Mouse (Mus musculus) left cerebral cortex, adult 18-20 months (tissue): ENCODE data around the gene Dbp. TPM values are rescaled to one million over a fixed set of nuclear protein-coding genes. Genes with fewer than 3 reads are reported as not detected.
"Not testable (repeated sequence)": the region's sequence is repeated elsewhere in the genome, so short reads cannot be mapped to it uniquely, and the experiment has no call there.

ENCODE experiments used
- DNase-seq, 2 experiments: peaks; one replicate each; pipeline ENCODE4 v3.0.0; 2021 to 2022; ENCODE audit warnings: low spot score in 2 of 2, mixed read lengths in 1 of 2
- long read RNA-seq, 2 experiments: library from polyadenylated mRNA; stranded (forward); transcript quantifications; one replicate each; pipeline ENCODE4 v2.0.0; 2021
- total RNA-seq, 2 experiments: library from RNA; stranded (reverse); gene quantifications; 2 replicates each; pipeline ENCODE4 v1.2.3; 2021

Dbp gene
- 10 to 100 TPM; 63.1 to 84.6 TPM for total RNA-seq
- long read RNA-seq, experiment 1, transcript Dbp-205 (2 exons, 1,732 nt), result minor isoform, 5 of 95 reads
- long read RNA-seq, experiment 1, transcript Dbp-201 (4 exons, 1,837 nt), result major isoform, 87 of 95 reads
- long read RNA-seq, experiment 1, partial matches to known transcripts, result 0 of 95 reads
- long read RNA-seq, experiment 1, other reads (novel, unspliced or antisense), result 2 of 95 reads
- long read RNA-seq, experiment 2, transcript Dbp-201 (4 exons, 1,837 nt), result major isoform, 69 of 77 reads
- long read RNA-seq, experiment 2, transcript Dbp-205 (2 exons, 1,732 nt), result minor isoform, 5 of 77 reads
- long read RNA-seq, experiment 2, partial matches to known transcripts, result 0 of 77 reads
- long read RNA-seq, experiment 2, other reads (novel, unspliced or antisense), result 1 of 77 reads

DNA sequence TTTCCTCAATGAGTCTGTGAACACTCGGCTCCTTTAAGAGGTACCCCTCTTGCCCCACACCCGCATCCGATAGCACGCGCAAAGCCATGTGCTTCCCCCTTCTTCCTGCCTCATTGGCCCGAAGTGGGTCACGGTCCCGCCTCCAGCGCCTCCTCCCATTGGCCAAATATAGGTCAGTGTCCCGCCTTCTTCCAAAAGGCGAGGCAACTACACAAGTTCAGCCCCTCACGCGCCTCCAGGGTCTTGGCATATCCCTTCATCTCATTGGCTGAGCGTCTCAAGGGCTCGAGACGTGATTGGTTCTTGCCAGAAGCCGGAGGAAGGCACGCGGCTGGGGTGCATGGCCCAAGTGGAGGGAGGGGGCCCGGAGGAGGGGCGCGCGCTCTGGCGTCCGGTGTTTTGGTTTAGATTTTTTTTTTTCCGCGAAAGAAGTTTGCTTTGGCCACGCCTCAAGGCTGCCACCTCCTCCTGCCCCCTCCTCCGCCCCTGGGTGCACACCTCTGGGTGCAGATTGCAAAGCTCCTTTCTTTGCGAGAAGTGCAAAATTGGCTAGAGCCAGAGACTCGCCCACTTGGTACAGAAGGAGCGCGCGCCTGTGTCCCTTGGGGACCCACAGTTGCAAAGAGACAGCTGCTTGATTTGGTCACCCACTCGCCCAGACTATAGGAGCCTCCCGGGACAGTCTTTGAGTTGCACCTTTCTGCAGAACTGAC lies at the start of gene Dbp:
Gene Dbp, plus strand, starts transcription at position 359 of the 713 bp plus-strand sequence.
- DNase-seq, result peak; percentile 99

DNA sequence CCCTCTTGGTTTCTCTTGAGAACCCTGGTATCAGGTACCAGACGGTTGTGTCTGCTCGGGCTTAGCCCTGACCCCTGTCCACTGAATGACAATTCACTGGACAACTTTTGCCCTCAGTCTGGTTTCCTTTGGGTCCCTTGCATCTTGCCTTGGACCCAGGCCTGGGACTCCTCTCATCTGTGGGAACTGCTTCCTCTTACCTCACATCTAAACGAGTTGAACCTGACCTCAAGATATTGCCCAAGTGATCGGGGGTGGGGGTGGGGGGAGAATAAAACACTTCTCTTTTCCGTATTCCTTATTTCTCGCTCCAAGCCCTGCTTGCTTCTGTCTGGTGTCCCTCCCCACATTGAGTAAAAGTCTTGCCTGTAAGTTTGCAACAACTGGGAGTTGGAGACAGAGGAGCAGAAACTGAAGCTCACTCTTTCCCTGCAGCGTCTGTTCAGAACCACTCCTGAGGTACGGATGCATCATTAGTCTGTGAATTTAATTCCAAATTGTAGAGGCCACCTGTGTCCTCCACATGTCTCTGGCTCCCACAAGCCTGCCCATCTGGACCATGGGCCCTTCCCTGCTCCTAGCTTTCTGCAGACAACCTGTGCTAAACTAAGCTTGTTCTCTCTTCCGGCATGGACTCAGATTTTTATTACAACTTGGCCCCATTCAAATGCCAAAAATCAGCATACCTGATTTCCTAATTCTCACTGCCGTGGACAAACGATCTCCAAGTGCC lies 44.0 kb upstream of the Dbp start:
- DNase-seq, result no peak

DNA sequence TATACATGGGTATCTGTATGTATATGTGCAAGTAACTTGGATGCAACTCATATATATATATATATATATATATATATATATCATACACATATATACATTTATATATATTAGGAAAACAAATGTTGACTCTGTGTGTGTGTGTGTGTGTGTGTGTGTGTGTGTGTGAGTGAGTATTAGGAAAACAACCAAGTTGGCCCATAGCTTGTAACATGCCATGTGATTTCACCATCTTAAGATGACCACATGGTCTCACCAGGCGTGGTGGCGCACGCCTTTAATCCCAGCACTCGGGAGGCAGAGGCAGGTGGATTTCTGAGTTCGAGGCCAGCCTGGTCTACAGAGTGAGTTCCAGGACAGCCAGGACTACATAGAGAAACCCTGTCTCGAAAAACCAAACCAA lies 43.2 kb upstream of the Dbp start:
- DNase-seq, result not testable (repeated sequence)

DNA sequence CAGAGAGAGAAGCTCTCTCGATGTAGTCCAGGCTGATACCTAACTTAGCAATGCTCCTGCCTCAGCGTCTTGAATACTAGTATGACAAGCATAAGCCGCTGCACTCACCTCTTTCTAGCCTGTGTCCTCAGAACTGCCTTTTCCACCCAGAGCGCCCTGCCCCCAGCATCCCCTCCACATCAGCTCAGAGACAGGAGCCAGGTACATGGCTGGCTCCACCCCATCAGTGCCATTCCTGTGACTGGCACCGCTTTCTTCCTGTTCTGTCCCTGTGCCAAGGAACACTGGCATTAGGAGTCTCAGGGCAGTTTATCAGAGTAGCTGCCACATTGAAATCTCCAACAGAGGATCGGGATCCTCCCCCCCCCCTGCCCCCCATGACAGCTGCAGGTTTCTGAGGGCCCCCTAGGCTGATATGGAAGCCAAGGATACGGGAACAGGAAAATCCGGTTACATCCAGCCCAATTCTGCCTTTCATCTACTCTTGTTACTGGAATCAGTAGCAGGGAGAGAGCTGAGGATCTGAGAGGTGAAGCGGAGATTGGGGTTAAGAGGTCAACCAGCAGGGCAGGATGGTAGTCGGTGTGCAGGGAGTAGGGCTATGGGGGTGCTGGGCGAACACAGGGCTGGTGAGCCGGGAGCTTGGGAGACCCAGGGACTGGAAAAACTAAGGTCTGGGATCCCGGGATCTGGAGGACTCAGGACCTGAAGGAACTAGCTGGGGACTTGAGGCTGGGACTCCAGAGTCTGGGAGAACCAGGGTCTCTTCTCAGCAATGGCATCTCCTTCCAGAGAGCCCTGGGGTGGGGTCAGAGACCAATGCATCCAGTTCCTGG lies 39.4 kb upstream of the Dbp start:
- no peak for DNase-seq

DNA sequence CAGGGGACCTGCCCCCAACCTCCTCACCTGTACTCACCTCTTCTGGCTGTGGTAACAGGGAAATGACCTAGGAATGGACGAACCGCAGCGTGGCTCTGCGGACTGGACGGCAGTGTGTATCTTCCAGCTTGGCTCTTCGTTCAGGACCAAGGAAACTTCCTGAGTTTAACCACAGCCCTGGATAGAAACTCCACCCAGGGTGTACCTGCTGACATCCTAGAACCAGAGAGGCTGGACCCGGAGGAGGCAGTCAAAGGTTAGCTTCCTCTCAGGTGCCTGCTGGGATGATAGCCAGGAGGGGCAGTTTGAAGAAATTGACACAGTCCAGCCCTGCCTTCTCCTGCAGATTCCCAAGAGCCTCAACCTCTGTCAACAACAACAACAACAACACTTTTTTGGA lies 38.7 kb upstream of the Dbp start, which contains the start of gene Fut2:
Gene Fut2, minus strand, starts transcription at position 234 of the 400 bp plus-strand sequence.
- DNase-seq, result no peak

DNA sequence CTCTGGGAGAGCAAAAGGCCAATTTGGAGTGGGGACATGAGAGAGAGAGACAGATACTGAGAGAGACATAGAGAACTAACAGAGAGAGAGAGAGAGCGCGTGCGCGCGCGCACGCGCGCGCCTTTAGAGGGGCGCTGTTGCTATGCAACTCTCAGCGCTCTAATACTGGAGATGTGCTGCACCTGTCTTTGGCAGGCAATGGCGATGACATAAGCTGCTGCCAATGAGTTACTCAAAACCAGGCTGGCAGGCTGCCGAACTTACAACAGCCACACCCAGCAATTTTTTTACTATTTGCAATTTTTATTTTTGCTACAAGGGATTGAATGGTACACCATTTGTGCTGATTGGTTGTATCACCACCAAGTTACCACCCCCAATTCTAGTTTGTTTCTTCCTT lies 37.1 kb upstream of the Dbp start:
- no peak for DNase-seq

DNA sequence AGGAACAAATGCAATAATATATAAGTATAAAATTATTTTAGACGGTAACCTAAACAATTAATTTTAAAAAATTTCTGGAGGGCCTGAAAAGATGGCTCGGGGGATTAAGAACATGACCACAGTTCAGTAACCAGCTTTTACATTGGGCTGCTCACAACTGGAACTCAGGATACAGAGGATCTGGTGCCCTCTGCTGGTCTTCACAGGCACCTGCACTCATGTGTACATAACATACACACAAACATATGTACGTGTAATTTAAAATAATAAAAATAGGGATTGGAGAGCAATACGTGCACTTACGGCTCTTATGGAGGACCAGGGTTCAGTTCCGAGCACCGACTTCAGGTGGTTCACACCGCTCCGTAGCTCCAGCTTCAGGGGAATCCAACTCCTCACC lies 36.0 kb upstream of the Dbp start:
- DNase-seq, result no peak

DNA sequence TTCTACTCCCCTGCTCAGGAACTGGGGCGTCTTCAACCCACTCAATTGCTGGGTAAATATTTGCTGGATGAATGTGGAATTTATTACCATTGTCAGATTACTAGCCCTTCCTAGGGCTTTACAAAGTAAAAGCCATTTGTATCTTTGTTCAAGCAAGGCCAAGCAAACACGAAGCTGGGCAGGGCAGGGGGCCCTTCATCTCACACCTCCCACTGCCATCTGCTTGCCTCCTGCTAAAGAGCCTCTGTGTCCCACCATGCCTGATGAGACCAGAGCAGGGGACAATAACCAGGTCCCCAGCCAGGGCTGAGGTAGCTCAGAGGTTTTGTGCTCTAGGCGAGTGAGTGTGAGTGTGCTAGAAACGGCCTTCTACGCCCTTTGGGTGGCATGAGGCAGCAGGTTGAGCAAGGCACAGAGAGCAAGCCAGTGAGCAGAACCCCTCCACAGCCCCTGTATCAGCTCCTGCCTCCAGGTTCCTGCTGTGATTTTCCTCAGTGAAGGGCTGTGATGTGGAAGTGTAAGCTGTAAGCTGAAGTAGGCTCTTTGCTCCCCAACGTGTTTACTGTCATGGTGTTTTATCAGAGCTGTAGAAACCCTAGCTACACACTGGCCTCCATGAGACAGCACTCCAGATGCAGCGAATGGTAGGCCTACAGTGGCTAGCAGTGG lies 27.1 kb upstream of the Dbp start:
- no peak for DNase-seq

DNA sequence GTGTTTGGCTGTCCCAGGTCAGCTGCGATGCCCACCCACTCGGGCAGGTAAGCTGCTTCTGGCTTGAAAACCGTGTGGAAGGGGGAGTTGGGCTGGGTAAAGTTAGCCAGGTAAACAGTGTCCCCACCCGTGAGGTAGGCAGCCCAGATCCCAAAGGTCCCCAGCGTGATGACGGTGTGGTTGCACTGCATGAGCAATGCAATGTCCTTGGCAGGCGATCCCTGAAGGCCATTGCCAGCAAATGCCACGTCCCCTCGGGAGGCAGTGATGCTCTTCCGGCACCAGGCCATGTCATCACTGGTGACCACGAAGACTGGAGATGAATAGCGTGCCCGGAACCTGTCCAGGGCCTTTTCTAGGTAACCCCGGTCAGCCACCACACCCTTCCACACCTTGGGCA lies 26.4 kb upstream of the Dbp start:
- DNase-seq, result no peak

DNA sequence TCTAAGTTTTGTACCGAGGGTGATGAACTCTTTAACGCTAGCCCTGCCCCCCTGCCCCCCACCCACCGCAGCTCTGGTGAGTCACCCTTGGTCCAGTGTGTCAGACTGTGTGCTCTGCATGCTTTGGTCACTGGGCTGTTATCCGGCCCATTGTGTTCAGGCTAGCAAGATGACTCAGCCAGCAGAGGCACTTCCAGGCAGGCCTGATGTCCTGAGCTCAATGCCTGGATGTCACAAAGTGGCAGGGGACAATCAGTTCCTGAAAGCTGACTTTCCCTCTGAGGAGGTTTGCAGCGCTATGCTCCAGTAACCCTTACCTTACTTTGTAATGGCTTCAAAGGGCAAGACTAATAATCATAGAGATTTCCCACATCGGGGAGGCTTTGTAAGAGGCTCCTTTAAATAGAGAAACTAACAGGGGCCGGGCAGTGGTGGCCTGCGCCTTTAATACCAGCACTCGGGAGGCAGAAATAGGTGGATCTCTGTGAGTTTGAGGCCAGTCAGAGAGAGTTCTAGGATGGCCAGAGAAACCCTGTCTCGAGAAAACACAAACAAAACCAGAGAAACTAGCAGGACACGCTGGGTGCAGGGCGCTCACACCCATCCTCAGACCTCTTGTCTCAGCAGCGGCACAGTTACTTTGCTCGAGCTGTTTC lies 24.8 kb upstream of the Dbp start:
- no peak for DNase-seq

DNA sequence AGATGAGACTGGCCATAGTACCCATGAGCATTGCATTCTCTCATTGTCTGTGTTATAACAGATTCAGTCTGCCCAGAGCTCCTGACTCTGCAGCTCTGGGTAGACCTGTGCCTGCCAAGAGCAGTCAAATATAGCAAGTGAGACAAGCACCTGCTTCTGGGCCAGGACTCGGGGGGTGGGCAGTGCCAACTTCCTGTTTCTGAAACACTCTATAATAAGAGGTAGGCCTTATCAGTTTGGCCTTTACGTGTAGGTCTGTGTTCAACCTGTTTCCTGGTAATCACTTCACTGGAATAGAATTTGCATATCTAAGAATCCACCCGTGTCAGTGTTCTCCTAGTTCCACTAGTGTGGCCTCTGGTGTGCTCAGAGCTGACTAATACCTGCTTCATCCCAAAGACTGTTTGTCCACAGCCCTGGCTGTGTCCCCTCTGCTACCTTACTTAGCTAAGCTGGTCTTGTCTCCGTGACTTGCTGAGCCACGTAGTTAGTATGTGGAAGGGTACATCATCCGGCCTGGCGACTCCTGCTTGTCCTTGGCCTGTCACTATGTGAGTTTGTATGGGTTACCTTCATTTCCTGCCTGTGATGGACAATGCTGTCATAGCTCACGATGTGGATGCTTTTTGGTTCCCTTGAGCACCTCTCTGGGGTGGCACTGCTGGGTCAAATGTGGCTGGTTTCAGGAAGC lies 23.7 kb upstream of the Dbp start:
- DNase-seq, result no peak

DNA sequence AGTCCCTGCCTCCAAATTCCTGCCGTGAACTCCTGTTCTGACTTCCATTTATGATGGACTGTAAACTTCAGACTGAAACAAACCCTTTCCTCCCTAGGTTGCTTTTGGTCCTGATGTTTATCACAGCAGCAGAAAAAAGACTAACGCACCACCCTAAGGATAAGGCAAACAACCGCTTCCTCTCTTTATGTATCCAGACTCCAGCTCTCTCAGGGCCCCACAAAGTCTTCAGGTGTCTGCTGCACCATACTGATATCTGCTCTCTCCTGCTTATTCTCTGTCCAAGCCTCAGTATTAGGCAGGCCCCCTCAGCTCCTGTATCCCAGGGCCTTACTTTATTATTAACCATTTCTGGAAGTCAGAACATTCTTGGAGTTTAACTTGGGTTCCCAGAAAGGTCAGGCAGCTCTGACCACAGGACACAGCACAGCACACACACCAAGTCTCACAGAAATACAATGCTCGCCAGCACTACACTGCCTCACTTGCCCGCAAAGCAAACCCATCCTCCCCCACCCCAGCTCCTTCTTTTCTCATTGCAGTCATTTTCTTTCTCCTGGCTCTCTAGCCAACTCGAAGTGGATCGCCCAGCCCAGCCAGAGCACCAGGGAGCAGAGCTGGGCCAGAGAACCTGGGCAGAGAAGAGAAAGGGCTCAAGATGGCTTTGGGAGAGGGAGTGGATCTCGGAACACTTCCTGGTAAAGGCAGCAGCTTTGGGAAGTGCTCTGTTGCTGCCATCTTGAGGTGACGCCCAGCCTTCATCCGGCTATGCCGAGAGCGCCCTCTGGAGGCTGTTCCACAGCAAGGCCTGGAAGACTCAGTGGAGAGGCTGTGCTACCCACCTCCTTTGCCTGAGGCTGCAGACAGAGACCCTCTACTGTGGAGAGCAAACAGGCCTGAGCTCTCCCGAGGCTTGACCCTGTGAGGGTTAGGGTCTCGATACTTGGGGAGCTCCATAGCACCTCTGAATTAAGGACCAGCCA lies 22.5 kb upstream of the Dbp start:
- peak; percentile 87 to 90 for DNase-seq

DNA sequence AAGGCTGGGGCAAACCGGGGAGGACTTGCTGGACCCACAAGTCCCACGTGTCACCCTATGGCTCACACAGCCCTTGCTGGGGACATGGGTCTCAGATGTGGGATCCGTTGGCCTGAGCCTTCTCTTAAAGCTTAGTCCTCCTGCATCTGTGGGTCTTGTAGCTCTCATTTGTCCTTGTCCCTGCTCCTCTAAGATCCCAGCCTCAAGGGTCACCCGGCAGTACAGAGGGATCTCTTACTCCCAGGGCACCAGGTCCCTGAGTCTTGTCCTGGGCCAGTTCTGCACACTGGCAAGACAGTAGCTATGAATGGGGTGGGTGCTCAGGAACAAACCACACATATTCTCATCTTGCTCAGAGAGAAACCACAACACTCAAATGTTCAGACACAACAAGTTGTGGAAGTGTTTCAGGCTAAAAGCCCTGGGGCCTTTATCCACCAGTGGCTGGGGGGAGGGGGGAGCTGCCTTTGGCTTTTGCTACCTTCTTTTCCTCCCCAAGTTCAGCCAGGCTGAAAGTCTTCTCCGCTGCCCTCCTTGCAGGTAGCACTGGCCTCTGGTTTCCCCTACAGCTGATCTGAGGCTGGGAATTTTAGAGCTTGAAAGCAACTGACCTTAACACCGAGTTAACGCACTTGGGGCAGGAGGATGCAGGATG lies 21.4 kb upstream of the Dbp start, which contains the start of gene Ntn5:
Gene Ntn5, plus strand, starts transcription at position 627 of the 655 bp plus-strand sequence.
- no peak for DNase-seq

DNA sequence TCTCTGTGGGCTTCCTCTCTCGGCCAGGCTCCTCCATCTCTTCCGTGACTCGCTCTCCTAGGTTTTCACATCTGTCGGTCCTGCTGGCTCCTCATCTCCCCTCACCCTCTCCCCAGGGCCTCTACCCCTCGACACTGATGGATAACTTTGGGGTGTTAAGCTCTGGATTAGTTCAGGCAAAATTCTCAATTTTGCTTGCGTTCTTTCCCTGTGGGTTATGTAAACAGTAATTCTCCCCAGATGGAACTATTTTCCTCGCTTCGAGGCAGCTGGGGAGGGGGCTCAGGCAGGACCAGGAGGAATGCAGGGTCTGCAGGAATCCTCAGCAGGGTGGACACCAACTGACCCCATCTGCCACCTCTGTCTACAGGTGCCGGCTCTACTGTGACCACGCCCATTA lies 19.1 kb upstream of the Dbp start:
- no peak for DNase-seq

DNA sequence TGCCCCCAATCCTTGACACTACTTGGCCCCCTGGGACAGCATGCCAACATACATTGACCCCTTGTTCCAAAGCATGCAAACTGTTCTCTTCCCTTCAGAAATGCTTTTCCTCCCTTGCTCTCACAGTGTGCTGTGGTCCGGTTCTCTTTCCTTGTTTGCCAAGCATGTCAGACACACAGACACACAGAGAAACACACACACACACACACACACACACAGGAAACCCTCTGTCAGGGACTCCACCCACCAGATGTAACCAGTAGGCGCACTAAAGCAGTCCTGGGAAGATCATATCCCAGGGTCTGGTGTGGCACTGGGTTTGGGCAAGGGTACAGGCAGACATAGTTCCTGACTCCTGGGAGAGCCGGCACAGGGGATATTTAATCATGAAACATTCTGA lies 18.0 kb upstream of the Dbp start:
- DNase-seq, result no peak

DNA sequence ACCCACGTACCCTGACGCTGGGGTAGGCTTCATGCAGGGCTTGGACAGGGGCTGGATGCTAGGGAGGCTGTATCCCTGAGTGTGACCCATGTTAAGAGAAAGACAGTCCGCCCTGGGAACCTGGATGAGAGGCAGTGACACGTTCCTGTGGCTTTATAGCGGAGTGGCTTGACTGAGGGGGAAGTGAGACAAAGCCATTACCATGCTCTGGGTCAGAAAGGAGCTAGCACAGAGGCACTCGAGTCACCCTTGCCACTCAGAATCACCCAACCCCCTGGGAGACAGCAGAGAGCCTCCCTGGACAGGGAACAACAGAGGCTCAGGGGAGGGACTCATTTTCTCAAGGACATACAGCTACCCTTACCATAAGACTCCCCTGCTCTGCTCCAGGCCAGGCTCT lies 15.8 kb upstream of the Dbp start:
- no peak for DNase-seq

DNA sequence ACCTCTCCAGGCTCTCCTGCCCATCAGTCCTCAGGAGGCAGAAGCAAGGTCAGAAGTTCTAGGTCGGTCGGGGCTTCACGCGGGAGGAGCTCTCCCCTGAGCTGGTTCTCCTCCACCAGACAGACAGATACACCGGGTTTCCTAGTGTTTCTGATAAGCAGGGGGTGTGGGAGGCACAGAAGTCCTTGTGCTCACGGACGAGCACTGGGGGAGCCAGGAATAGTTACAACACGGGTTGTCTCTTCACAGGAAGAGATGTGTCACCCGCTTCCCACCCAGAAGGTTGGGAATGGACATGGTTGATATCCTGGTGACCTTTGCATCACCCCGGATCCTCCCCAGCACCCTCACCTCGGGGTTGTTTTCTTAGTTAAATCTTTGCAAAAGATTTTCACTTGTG lies 15.1 kb upstream of the Dbp start:
- no peak for DNase-seq

DNA sequence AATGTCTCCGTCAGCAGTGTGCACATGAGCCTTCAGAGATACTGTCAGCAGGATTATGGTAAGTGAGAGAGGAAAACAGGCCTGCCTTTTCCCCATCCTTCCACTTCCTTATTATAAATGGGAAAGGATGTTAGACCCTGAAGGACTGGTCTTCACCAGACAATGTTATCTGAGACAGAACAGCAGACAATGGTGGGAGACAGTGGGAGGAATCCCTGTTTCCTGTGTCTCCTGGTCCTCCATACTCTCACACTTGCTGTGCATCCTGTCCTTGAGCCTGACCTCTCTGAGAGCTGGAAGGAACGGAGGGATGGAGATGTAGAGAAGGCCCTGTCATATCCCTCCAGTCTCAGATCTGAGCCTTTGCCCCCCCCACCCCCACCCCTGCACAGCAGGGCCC lies 12.5 kb upstream of the Dbp start:
- no peak for DNase-seq
